Mouse (Mus musculus): ENCODE measurements around the gene Atf5. TPM values are rescaled to one million over a fixed set of nuclear protein-coding genes. Genes with fewer than 3 reads are reported as not detected.

Gene Atf5
- polyA plus RNA-seq, 1 experiment from 2014 or later, result 3.6 TPM

DNA sequence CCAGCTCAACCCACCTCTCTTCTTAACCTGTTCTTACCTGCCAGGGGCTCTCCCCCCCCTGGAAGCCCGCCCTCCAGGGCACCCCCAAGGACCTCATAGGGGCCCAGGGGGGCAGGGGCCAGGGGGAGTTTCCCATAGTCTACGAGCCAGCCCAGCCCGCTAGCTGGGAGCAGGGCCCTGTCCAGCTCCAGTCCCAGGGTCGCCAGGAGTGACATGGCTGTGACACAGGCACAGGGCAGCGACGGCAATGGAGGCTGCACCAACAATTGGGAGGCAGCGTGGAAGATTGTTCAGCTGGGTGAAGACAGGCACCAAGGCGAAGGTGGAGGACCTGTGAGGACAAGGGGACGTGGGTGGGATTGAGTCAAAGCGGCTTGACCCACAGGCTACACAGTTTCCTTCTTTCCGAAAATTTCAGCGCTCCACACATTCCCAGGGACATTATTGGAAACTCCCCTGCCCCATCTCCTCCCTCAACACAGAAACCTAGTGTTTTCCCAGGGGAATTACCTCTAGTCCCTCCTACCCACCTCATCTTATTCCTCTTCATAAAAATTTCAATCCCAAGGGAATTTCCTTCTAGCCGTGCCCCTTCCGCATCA is 1.4 kb downstream of the Atf5 start:
- WGBS, result 38% methylated on average over 14 of the region's 14 CpGs
- H3K9ac ChIP-seq, result peak overlapping the region; percentile 20; the same call in 1 of the 2 replicates
- ATAC-seq (ENCODE audit: low FRiP score, low read depth), result no peak

GRCm38 (mm10) chr7:44814423-44814822 is 2.0 kb downstream of the Atf5 start:
- no peaks in the 10 kb centered on the region for H3K27me3 ChIP-seq
- 84% methylated on average over 4 of the region's 4 CpGs for WGBS
- H3K9ac ChIP-seq, result no peak overlapping the region
- peaks cover 32% of the 10 kb centered on the region for H3K4me1 ChIP-seq
- no peak overlapping the region for H3K27ac ChIP-seq
- H3K9me3 ChIP-seq, result no peaks in the 10 kb centered on the region
- peaks cover 31% of the 10 kb centered on the region for H3K36me3 ChIP-seq
- no peak overlapping the region; the same call in 1 of the 2 replicates for H3K4me2 ChIP-seq (replicated peaks)
- no peak for ATAC-seq (ENCODE audit: low FRiP score, low read depth)
- H3K4me3 ChIP-seq, result no peak overlapping the region

More for the DNA sequence above, 1.4 kb downstream of the Atf5 start:
- peak overlapping the region; percentile 73; the same call in 1 of the 2 replicates for H3K27ac ChIP-seq
- no peaks in the 10 kb centered on the region for H3K9me3 ChIP-seq
- H3K27me3 ChIP-seq, result no peaks in the 10 kb centered on the region
- peak overlapping the region; percentile 82 for H3K4me2 ChIP-seq (replicated peaks)
- H3K36me3 ChIP-seq, result peaks cover 31% of the 10 kb centered on the region
- H3K4me1 ChIP-seq, result peaks cover 39% of the 10 kb centered on the region
- peak overlapping the region; percentile 76 for H3K4me3 ChIP-seq

DNA sequence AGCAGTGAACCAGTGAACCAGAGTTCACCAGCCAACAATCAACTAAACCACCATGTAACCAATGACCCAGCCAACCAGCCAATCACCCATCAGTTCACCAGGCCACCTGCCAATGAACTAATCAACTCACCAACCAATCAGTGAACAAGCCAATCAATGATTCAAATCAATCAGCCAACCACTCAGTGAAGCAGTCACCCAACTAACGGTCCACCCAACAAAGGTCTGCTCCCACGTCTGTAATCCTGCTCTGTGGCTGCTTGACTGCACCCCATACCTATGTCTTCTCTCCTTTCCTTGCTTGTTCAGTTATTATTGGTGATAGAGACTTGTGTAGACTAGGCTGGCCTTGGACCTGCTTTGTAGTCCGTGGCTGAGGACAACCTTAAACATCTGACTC is 2.5 kb downstream of the Atf5 start:
- no peak for ATAC-seq (ENCODE audit: low FRiP score, low read depth)
- Histone ChIP-seq H3K9ac (no peak overlapping the region), H3K36me3 (peaks cover 31% of the 10 kb centered on the region), H3K4me1 (peaks cover 28% of the 10 kb centered on the region), H3K9me3 (no peaks in the 10 kb centered on the region), H3K27ac (no peak overlapping the region), H3K27me3 (no peaks in the 10 kb centered on the region), H3K4me2 (replicated peaks) (no peak overlapping the region), H3K4me3 (no peak overlapping the region)
- WGBS, result 98% methylated on average over 3 of the region's 3 CpGs

DNA sequence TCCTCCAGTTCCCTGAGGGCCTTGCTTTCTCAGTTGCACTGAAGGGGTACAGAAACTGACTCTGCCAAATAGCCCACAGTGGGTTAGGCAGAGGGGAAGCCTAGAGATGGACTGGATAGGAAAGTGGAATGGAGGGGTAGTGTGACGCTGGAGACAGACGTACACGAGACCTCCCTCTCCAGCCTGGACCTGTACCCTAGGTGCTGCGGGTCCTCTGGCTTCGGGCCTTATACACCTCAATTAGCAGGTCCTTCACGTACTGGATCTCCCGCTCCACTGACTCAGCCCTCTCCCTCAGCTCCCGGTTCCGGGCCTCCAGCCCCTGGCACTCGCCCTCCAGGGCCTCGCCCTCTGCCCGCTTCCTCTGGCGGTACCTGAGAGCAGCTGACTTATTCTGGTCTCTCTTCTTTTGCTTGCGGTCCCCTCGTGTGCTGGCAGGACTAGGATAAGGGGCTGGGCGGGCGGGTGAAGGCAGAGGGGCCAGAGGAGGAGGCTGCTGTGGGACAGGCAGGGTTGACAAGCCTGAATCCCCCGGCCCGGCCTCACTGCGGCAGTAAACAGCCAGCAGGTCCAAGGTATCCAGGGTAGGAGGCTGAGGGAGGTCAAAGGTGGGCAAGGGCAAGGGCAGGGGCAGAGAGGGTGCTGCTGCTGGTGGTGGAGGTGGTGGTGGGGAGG is 3.7 kb downstream of the Atf5 start:
- no peak overlapping the region for H3K27ac ChIP-seq
- no peak for ATAC-seq (ENCODE audit: low FRiP score, low read depth)
- H3K27me3 ChIP-seq, result no peaks in the 10 kb centered on the region
- peaks cover 16% of the 10 kb centered on the region for H3K4me1 ChIP-seq
- no peaks in the 10 kb centered on the region for H3K9me3 ChIP-seq
- no peak overlapping the region for H3K4me2 ChIP-seq (replicated peaks)
- 90% methylated on average over 19 of the region's 20 CpGs for WGBS
- H3K9ac ChIP-seq, result no peak overlapping the region
- H3K36me3 ChIP-seq, result peaks cover 31% of the 10 kb centered on the region
- H3K4me3 ChIP-seq, result no peak overlapping the region

- H3K9me3 ChIP-seq, result no peaks in the 10 kb centered on the region
- H3K27ac ChIP-seq, result no peak overlapping the region
- H3K4me1 ChIP-seq, result peaks cover 8% of the 10 kb centered on the region
- no peak for ATAC-seq (ENCODE audit: low FRiP score, low read depth)
- no peak overlapping the region for H3K4me3 ChIP-seq
- 87% methylated on average over 7 of the region's 7 CpGs for WGBS
- no peak overlapping the region for H3K9ac ChIP-seq
- H3K36me3 ChIP-seq, result peaks cover 31% of the 10 kb centered on the region
- 0 out of 2 replicates have a peak, but pooled peaks cover under 1% of the 10 kb centered on the region for H3K27me3 ChIP-seq
- no peak overlapping the region for H3K4me2 ChIP-seq (replicated peaks)
Measured at GRCm38 (mm10) chr7:44810819-44811557, 5.5 kb downstream of the Atf5 start.

DNA sequence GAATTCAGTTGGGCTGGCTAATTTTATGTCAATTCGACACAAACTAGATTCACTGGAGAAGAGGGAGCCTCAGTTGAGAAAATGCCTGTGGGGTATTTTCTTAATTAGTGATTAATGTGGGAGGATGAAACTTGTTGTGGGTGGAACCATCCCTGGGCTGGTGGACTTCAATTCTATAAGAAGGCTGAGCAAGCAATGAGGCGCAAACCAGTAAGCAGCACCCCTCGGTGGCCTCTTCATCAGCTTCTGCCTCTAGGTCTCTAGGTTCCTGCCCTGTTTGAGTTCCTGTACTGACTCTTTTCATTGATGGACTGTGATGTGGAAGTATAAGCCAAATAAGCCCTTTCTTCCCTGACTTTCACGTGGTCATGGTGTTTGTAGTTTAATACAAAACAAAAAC is 6.1 kb downstream of the Atf5 start:
- no peak overlapping the region for H3K9ac ChIP-seq
- 75% methylated on average over 4 of the region's 4 CpGs for WGBS
- H3K4me1 ChIP-seq, result peaks cover 7% of the 10 kb centered on the region

DNA sequence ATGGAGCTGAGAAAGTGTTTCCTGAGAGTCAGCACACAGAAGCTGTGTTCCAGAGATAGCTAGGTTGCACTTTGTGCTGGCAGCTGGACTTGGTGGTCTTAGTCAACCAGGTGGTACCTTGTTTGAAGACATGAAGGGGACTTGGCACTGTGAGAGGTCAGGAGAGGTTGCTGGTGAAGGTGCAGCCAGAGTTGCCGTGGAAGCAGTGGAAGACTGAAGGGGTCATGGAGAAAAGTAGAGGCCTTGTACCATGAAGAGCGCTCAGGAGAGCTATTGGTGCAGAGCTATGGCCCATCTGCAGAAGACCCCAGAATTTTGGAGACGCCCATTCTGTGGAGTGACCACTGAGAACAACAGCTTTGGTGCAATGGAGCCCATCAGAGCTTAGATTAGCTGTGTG is 7.0 kb downstream of the Atf5 start:
- 0 out of 2 replicates have a peak, but pooled peaks cover 2% of the 10 kb centered on the region for H3K27me3 ChIP-seq
- no peaks in the 10 kb centered on the region for H3K9me3 ChIP-seq
- WGBS, result 90% methylated on average over 3 of the region's 3 CpGs
- H3K4me2 ChIP-seq (replicated peaks), result no peak overlapping the region
- H3K27ac ChIP-seq, result no peak overlapping the region
- no peak overlapping the region for H3K4me3 ChIP-seq
- H3K4me1 ChIP-seq, result no peaks in the 10 kb centered on the region
- peaks cover 29% of the 10 kb centered on the region for H3K36me3 ChIP-seq
- ATAC-seq (ENCODE audit: low FRiP score, low read depth), result no peak
- no peak overlapping the region for H3K9ac ChIP-seq

More for the DNA sequence above, 6.1 kb downstream of the Atf5 start:
- Histone ChIP-seq H3K27ac (no peak overlapping the region), H3K27me3 (0 out of 2 replicates have a peak, but pooled peaks cover 2% of the 10 kb centered on the region), H3K4me3 (no peak overlapping the region), H3K4me2 (replicated peaks) (no peak overlapping the region), H3K9me3 (no peaks in the 10 kb centered on the region), H3K36me3 (peaks cover 31% of the 10 kb centered on the region)
- no peak for ATAC-seq (ENCODE audit: low FRiP score, low read depth)

DNA sequence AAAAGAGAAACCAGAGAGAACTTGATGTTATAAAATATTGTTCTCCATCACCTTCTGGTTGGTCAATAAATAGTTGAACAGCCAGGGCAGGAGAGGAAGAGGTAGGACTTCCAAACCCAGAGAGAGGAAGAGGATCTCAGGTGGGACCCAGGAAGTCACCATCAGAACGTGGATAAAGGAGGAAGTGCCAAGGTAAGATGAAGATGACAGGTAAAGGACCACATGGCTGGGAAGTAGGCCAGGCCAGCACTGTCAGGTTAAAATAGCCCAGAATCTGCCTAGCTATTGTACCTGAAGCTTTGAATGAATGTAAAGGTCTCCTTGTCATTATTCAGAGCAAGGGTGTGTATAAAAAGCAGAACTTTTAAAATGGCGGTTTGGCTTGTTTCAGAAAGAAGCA is 7.5 kb downstream of the Atf5 start:
- no peak overlapping the region for H3K4me2 ChIP-seq (replicated peaks)
- H3K4me3 ChIP-seq, result no peak overlapping the region
- H3K9ac ChIP-seq, result no peak overlapping the region
- H3K36me3 ChIP-seq, result peaks cover 24% of the 10 kb centered on the region
- ATAC-seq (ENCODE audit: low FRiP score, low read depth), result no peak
- no peak overlapping the region for H3K27ac ChIP-seq
- no peaks in the 10 kb centered on the region for H3K4me1 ChIP-seq
- 0 out of 2 replicates have a peak, but pooled peaks cover 2% of the 10 kb centered on the region for H3K27me3 ChIP-seq
- WGBS, result 72% methylated on average over 2 of the region's 2 CpGs
- H3K9me3 ChIP-seq, result no peaks in the 10 kb centered on the region

DNA sequence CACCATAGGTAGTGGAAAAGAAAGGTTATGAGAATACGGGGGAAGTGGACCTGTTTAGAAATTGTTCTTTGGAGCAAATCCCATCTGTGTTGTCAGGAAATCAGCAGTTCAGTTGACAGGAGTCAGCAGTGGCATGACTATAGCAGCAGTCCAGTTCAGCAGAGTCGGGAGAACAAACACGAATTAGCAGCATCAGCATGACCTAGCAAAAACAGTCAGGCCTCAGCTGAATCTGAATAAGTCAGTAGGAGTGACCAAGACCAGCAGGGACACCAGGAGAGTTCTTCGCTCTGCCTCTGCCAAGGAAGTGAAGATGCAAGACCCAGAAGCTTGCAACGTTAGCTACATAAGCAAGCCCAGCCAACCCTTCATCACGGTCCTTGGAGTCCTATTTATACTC is 23.7 kb downstream of the Atf5 start:
- H3K4me2 ChIP-seq (replicated peaks), result no peak overlapping the region
- H3K4me1 ChIP-seq, result no peaks in the 10 kb centered on the region
- H3K9me3 ChIP-seq, result peaks cover 5% of the 10 kb centered on the region; the same call in 1 of the 2 replicates
- no peaks in the 10 kb centered on the region for H3K36me3 ChIP-seq
- H3K27me3 ChIP-seq, result no peaks in the 10 kb centered on the region
- no peak overlapping the region for H3K27ac ChIP-seq
- WGBS, result 78% methylated on average over 6 of the region's 6 CpGs
- no peak overlapping the region for H3K9ac ChIP-seq
- H3K4me3 ChIP-seq, result no peak overlapping the region
- ATAC-seq (ENCODE audit: low FRiP score, low read depth), result no peak

DNA sequence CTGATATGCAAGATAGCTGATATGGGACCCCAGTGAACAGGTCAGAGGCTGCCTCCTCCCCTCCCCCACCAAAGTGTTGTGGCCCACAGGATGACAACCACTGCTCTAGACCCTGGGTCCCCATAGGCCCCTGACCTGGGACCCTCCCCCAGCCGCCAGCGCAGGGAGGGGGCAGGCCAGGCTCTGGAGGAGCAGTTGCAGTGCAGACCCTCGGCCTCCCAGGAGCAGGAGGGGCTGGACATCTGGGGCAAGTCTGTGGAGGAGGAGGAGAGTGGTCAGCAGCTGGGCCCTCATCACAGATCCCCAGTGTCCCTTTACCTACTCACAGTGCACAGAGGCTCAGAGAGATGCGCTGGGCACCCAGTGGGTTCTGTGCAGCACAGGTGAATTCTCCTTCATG is 26.4 kb downstream of the Atf5 start:
- H3K9me3 ChIP-seq, result peaks cover 5% of the 10 kb centered on the region; the same call in 1 of the 2 replicates
- H3K27ac ChIP-seq, result no peak overlapping the region
- no peak for ATAC-seq (ENCODE audit: low FRiP score, low read depth)
- no peak overlapping the region for H3K9ac ChIP-seq
- H3K36me3 ChIP-seq, result no peaks in the 10 kb centered on the region
- no peaks in the 10 kb centered on the region for H3K27me3 ChIP-seq
- no peak overlapping the region for H3K4me2 ChIP-seq (replicated peaks)
- 51% methylated on average over 4 of the region's 4 CpGs for WGBS
- no peak overlapping the region for H3K4me3 ChIP-seq
- no peaks in the 10 kb centered on the region for H3K4me1 ChIP-seq

DNA sequence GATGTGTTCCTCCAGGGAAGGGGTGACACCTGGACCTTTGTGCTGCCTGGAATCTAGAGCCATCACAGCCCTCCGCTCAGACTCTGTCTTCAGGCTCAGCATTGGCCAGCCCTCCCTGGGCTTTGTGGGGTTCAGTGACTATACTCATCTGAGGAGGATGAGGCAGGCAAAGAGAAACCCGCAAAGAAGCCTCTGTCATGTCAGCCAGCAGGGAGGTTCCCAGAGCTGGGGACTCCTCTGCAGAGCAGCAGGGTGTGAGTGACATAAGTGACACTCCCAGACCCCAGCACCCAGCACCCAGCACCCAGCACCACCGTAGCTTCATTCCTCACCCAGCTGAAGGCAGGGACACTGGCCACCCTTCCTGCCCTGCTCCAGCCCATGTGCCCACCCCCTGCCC is 26.9 kb downstream of the Atf5 start:
- no peak for ATAC-seq (ENCODE audit: low FRiP score, low read depth)
- Histone ChIP-seq H3K27me3 (no peaks in the 10 kb centered on the region), H3K4me2 (replicated peaks) (no peak overlapping the region), H3K27ac (no peak overlapping the region), H3K36me3 (no peaks in the 10 kb centered on the region), H3K9ac (no peak overlapping the region), H3K4me1 (no peaks in the 10 kb centered on the region), H3K9me3 (peaks cover 5% of the 10 kb centered on the region; the same call in 1 of the 2 replicates), H3K4me3 (no peak overlapping the region)
- 65% methylated on average over 3 of the region's 3 CpGs for WGBS

- 82% methylated on average over 8 of the region's 8 CpGs for WGBS
Measured at GRCm38 (mm10) chr7:44780101-44780500, 36.4 kb downstream of the Atf5 start.

More at GRCm38 (mm10) chr7:44780101-44780500, 36.4 kb downstream of the Atf5 start:
- H3K4me1 ChIP-seq, result no peaks in the 10 kb centered on the region
- no peaks in the 10 kb centered on the region for H3K27me3 ChIP-seq
- ATAC-seq (ENCODE audit: low FRiP score, low read depth), result no peak
- peaks cover 35% of the 10 kb centered on the region for H3K36me3 ChIP-seq
- H3K4me2 ChIP-seq (replicated peaks), result no peak overlapping the region
- H3K27ac ChIP-seq, result no peak overlapping the region
- no peak overlapping the region for H3K4me3 ChIP-seq
- no peaks in the 10 kb centered on the region for H3K9me3 ChIP-seq
- H3K9ac ChIP-seq, result no peak overlapping the region

All from limb, embryonic 13.5 days (tissue).